Mouse (Mus musculus) spleen, adult 2 months (tissue): ENCODE measurements at regions not wholly inside any gene's neighbourhood (a gene's known extent, or its start where the extent isn't known, plus 50 kb on each side); places are given as distances from the start of the nearest gene placed in this dataset.

Experiments
- CTCF ChIP-seq: fragments of 200-500 bp; IDR thresholded peaks from 2 replicates; pipeline ENCODE4 v1.5.1; 2011; ENCODE audit warnings: mild to moderate bottlenecking, inconsistent platforms; ENCODE audit not compliant: insufficient read depth, insufficient read length, insufficient replicate concordance; ENCODE audit errors: extremely low read depth
- POLR2A ChIP-seq: fragments of 200-500 bp; IDR thresholded peaks from 2 replicates; pipeline ENCODE4 v1.6.1; 2011; ENCODE audit warnings: low read depth, low read length, inconsistent platforms

- TF ChIP-seq POLR2A (no peak), CTCF (no peak)
These were observed 377.4 kb upstream of the Vrk2 start for GRCm38 (mm10) chr11:26971161-26971560.
